Mouse (Mus musculus) ES-E14 (cell line): Measurements from ENCODE around the gene Ndufv3. TPM values are rescaled to one million over a fixed set of nuclear protein-coding genes. Genes with fewer than 3 reads are reported as not detected.
"Not testable (repeated sequence)": the region's sequence is repeated elsewhere in the genome, so short reads cannot be mapped to it uniquely, and the experiment has no call there.

Experiments
- DNase-seq: peaks from one replicate; pipeline ENCODE4 v3.0.0-alpha.2; 2013; ENCODE audit warnings: low read depth, low spot score
- H3K27ac ChIP-seq: 2 replicates; pipeline ENCODE4 v1.5.1; 2012; ENCODE audit warnings: low read depth, mild to moderate bottlenecking, low read length, moderate library complexity, mixed read lengths; ENCODE audit not compliant: poor library complexity, insufficient read depth, severe bottlenecking
- H3K36me3 ChIP-seq: 2 replicates; pipeline ENCODE4 v1.6.1; 2012; ENCODE audit warnings: mild to moderate bottlenecking, low read length, moderate library complexity, mixed read lengths; ENCODE audit not compliant: control insufficient read depth, poor library complexity, insufficient read depth, severe bottlenecking
- H3K4me1 ChIP-seq, 2 experiments: fragments of 150-350 bp in 1 of 2; sonication (generic) in 1 of 2; 2 replicates each; pipeline ENCODE4 v1.6.1; 2012; ENCODE audit warnings: low read length in 2 of 2, mild to moderate bottlenecking in 1 of 2, mixed read lengths in 1 of 2; ENCODE audit not compliant: control insufficient read depth in 2 of 2, insufficient read depth in 2 of 2, poor library complexity in 1 of 2
- H3K4me3 ChIP-seq, 2 experiments: fragments of 150-350 bp in 1 of 2; sonication (generic) in 1 of 2; 2 replicates each; pipeline ENCODE4 v1.5.1; 2012; ENCODE audit warnings: low read length in 2 of 2, low read depth in 1 of 2, mild to moderate bottlenecking in 1 of 2, mixed read lengths in 1 of 2; ENCODE audit not compliant: insufficient read depth in 1 of 2, poor library complexity in 1 of 2, severe bottlenecking in 1 of 2
- H3K9ac ChIP-seq: 2 replicates; pipeline ENCODE4 v1.6.1; 2012; ENCODE audit warnings: low read depth, mild to moderate bottlenecking, low read length, mixed read lengths; ENCODE audit not compliant: poor library complexity, insufficient read depth, severe bottlenecking
- H3K9me3 ChIP-seq: fragments of 150-350 bp; sonication (generic); 2 replicates; pipeline ENCODE4 v1.6.1; 2012; ENCODE audit warnings: low read depth, mild to moderate bottlenecking, low read length; ENCODE audit not compliant: control insufficient read depth, insufficient read depth
- CHD2 ChIP-seq: IDR thresholded peaks from 2 replicates; pipeline ENCODE4 v1.6.1; 2014; ENCODE audit warnings: mild to moderate bottlenecking, low read depth, low read length, inconsistent platforms
- HCFC1 ChIP-seq: IDR thresholded peaks from 2 replicates; pipeline ENCODE4 v1.6.1; 2012; ENCODE audit warnings: low read length, inconsistent platforms, borderline replicate concordance; ENCODE audit not compliant: insufficient read depth
- MAFK ChIP-seq: IDR thresholded peaks from 2 replicates; pipeline ENCODE4 v1.6.1; 2014; ENCODE audit warnings: mild to moderate bottlenecking, low read depth, low read length, inconsistent platforms; ENCODE audit not compliant: insufficient read depth
- ZC3H11A ChIP-seq: IDR thresholded peaks from 2 replicates; pipeline ENCODE4 v1.6.1; 2012; ENCODE audit warnings: low read depth, mild to moderate bottlenecking, inconsistent platforms, low read length, borderline replicate concordance
- ZNF384 ChIP-seq: IDR thresholded peaks from 2 replicates; pipeline ENCODE4 v1.6.1; 2012; ENCODE audit warnings: low read depth, low read length, inconsistent platforms
- in situ Hi-C, 2 experiments: fragments of 600-800 bp; cut with MboI; formaldehyde crosslinking; loops; one replicate each; pipeline ENCODE4 v1.15.1; 2025; ENCODE audit warnings: low sequenced_read_pairs in 2 of 2, inconsistent platforms in 1 of 2; ENCODE audit not compliant: unreplicated experiment in 2 of 2
- total RNA-seq: library from RNA; depleted of rRNA; stranded (reverse); fragments of 300-350 nt; gene quantifications from 2 replicates; pipeline ENCODE4 v1.2.3, GENCODE M21; 2012

Gene Ndufv3
- total RNA-seq, 1 experiment = 206 TPM

GRCm38 (mm10) chr17:31543574-31543973, 23.7 kb downstream of the Ndufv3 start:
- Histone ChIP-seq H3K9ac (no peak overlapping the region), H3K4me3 (no peak overlapping the region), H3K9me3 (no peaks in the 10 kb centered on the region), H3K36me3 (no peaks in the 10 kb centered on the region), H3K4me1 (peaks cover 0 to 5% of the 10 kb centered on the region in 2 experiments; a peak in 1 of 4 replicates), H3K27ac (no peak overlapping the region)
- in situ Hi-C loops = no loop called here
- TF ChIP-seq MAFK = no peak
- no peak for DNase-seq

- H3K9me3 ChIP-seq = no peaks in the 10 kb centered on the region
- 0 out of 2 replicates have a peak, but pooled peaks cover 3% of the 10 kb centered on the region for H3K36me3 ChIP-seq
- no peak for TF ChIP-seq ZNF384
- TF ChIP-seq CHD2 = no peak
- in situ Hi-C loops = no loop called here
- no peak for DNase-seq
- no peak overlapping the region for H3K27ac ChIP-seq
- H3K9ac ChIP-seq = no peak overlapping the region
- peaks cover 0 to 5% of the 10 kb centered on the region in 2 experiments; a peak in 1 of 4 replicates for H3K4me1 ChIP-seq
- H3K4me3 ChIP-seq = no peak overlapping the region
Measured at GRCm38 (mm10) chr17:31546444-31547196, 26.7 kb downstream of the Ndufv3 start.

DNA sequence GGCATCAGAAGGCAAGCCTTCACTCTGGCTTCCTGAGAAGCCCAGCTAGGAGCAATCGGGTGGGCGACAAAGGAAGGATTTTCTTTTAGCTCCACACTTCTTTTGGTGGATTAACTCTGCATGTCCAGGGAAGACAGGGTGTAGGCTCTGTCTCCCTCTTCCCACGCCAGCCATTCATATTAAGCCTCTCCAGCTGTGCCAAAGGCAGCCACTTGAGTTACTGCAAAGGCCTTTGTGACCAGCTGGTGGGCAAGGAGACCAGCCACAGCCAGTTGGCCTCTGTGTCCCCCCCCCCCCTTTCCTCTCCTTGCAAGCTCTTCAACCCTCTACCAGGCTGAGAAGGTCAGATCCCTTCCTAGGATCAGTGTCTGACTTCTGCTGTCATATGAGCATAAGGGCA, 28.1 kb downstream of the Ndufv3 start:
- no peak for DNase-seq
- in situ Hi-C loops = no loop called here
- peaks cover 0 to 5% of the 10 kb centered on the region in 2 experiments; a peak in 1 of 4 replicates for H3K4me1 ChIP-seq
- no peak overlapping the region for H3K4me3 ChIP-seq
- TF ChIP-seq MAFK (no peak), ZC3H11A (no peak), ZNF384 (no peak), CHD2 (no peak), HCFC1 (no peak)
- no peaks in the 10 kb centered on the region for H3K9me3 ChIP-seq
- H3K36me3 ChIP-seq = peaks cover 5% of the 10 kb centered on the region; the same call in 1 of the 2 replicates
- H3K9ac ChIP-seq = no peak overlapping the region
- H3K27ac ChIP-seq = no peak overlapping the region

DNA sequence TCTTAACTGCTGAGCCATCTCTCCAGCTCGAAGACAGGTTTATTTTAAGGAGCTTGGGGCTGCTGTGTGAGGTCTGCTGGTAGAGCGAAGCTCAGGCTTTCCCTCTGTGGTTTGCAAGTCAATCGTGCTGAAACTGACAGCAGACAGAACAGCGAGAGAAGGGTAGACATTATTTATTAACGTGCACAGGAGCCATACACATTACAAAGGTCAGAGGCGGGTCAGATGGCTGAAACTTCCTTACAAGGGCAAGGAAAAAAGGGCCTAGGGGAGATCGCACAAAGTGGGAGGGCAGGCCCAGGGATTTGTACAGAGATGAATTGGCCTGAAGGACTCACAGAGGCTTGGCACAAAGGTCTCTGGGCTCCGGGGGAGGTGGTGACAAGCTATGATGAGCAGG, 29.5 kb downstream of the Ndufv3 start:
- Histone ChIP-seq H3K9ac (no peak overlapping the region), H3K36me3 (peaks cover 5% of the 10 kb centered on the region; the same call in 1 of the 2 replicates), H3K4me3 (no peak overlapping the region), H3K4me1 (peaks cover 0 to 5% of the 10 kb centered on the region in 2 experiments; a peak in 1 of 4 replicates), H3K27ac (no peak overlapping the region), H3K9me3 (no peaks in the 10 kb centered on the region)
- in situ Hi-C loops = no loop called here
- no peak for DNase-seq
- TF ChIP-seq ZNF384 = no peak
- TF ChIP-seq ZC3H11A = no peak
- no peak for TF ChIP-seq MAFK
- no peak for TF ChIP-seq HCFC1
- TF ChIP-seq CHD2 = no peak

GRCm38 (mm10) chr17:31552601-31553000, 32.7 kb downstream of the Ndufv3 start:
- H3K4me3 ChIP-seq, H3K4me1 ChIP-seq, H3K9ac ChIP-seq, DNase-seq, H3K9me3 ChIP-seq, H3K27ac ChIP-seq, in situ Hi-C loops: not testable (repeated sequence)
- H3K36me3 ChIP-seq = peaks cover 17% of the 10 kb centered on the region; the same call in 1 of the 2 replicates
